Mouse (Mus musculus) cerebellum, adult 18-20 months (tissue): ENCODE measurements around the gene Vmp1.

Experiments used
- DNase-seq, 2 experiments: peaks; one replicate each; pipeline ENCODE4 v3.0.0; 2021

Gene Vmp1

GRCm38 (mm10) chr11:86671041-86671675, 12.5 kb downstream of the Vmp1 start:
- DNase-seq, result no peak

- DNase-seq, result no peak
These were observed 15.5 kb downstream of the Vmp1 start for GRCm38 (mm10) chr11:86668169-86668568.

GRCm38 (mm10) chr11:86667553-86667952, 16.1 kb downstream of the Vmp1 start:
- no peak for DNase-seq

GRCm38 (mm10) chr11:86664406-86664805, 19.2 kb downstream of the Vmp1 start:
- no peak for DNase-seq

- DNase-seq, result no peak
These were observed 19.7 kb downstream of the Vmp1 start for GRCm38 (mm10) chr11:86663977-86664376.

- no peak for DNase-seq
These were observed 20.4 kb downstream of the Vmp1 start for GRCm38 (mm10) chr11:86662986-86663895.

- DNase-seq, result no peak
These were observed 25.8 kb downstream of the Vmp1 start for GRCm38 (mm10) chr11:86657863-86658262.

GRCm38 (mm10) chr11:86656849-86657567, 26.6 kb downstream of the Vmp1 start:
- DNase-seq, result no peak

- no peak for DNase-seq
These were observed 28.0 kb downstream of the Vmp1 start for GRCm38 (mm10) chr11:86655671-86656070.

GRCm38 (mm10) chr11:86654096-86654495, 29.5 kb downstream of the Vmp1 start:
- DNase-seq, result no peak

- DNase-seq, result peak; percentile 32 to 48
These were observed 30.2 kb downstream of the Vmp1 start for GRCm38 (mm10) chr11:86653446-86653845.

GRCm38 (mm10) chr11:86652578-86652979, 31.1 kb downstream of the Vmp1 start:
- no peak for DNase-seq

- no peak for DNase-seq
These were observed 33.0 kb downstream of the Vmp1 start for GRCm38 (mm10) chr11:86650676-86651075.

- no peak for DNase-seq
These were observed 34.1 kb downstream of the Vmp1 start for GRCm38 (mm10) chr11:86649542-86649941.

GRCm38 (mm10) chr11:86647706-86648447, 35.8 kb downstream of the Vmp1 start:
- no peak for DNase-seq

GRCm38 (mm10) chr11:86646885-86647459, 36.7 kb downstream of the Vmp1 start:
- no peak for DNase-seq

GRCm38 (mm10) chr11:86646136-86646834, 37.4 kb downstream of the Vmp1 start:
- no peak for DNase-seq

- DNase-seq, result no peak
These were observed 39.1 kb downstream of the Vmp1 start for GRCm38 (mm10) chr11:86644553-86644952.

GRCm38 (mm10) chr11:86641714-86642113, 41.9 kb downstream of the Vmp1 start:
- no peak for DNase-seq

GRCm38 (mm10) chr11:86637697-86638096, 45.9 kb downstream of the Vmp1 start:
- no peak for DNase-seq

- DNase-seq, result no peak
These were observed 49.2 kb downstream of the Vmp1 start for GRCm38 (mm10) chr11:86634396-86634795.

- no peak for DNase-seq
These were observed 53.7 kb downstream of the Vmp1 start for GRCm38 (mm10) chr11:86629941-86630340.
